9 mouse cellular contexts compared by ENCODE assay signal in the genomic region with DNA sequence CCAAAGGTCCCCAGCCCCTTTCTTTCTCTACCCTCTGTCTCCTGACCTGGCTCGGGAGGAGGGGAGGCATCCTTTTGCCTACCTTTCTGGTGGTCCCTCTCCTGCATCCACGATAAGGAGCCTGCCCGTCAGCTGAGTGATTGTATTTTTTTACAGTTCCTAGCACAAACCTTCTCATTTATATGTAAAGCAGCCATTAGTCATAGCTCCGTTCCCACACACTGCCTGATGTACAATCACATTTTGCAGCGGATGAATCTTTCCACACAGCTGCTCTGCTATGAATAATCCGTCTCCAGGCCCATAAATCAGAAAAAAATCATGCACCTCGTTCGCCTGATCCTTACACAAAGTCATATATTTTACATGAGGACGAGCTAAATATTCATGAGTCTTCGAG. TPM values are rescaled to one million over a fixed set of nuclear protein-coding genes. Genes with fewer than 3 reads are reported as not detected.
DNase-seq lines count a peak whose midpoint lies in the region; ATAC-seq lines count a peak whose summit lies in the region.
"Had no signal": no experiment of that assay in that cellular context is flagged by ENCODE, and none has a peak within 500 bp of the region (broad histone marks: within the 10 kb centered on the region; RNA-seq: fewer than 3 reads in every experiment).

No protein-coding gene starts in this region.

- H3K36me3 ChIP-seq in neural tube, embryonic 11.5 days (ENCODE audit: control insufficient read depth, insufficient read depth, low read length): no peaks in the 10 kb centered on the region
- no peaks in the 10 kb centered on the region for H3K36me3 ChIP-seq in hindbrain, embryonic 15.5 days
- no peaks in the 10 kb centered on the region for H3K36me3 ChIP-seq in midbrain, embryonic 12.5 days
- no peaks in the 10 kb centered on the region for H3K36me3 ChIP-seq in heart, embryonic 11.5 days (ENCODE audit: control insufficient read depth, insufficient read depth, low read length)

- ATAC-seq in neural tube, embryonic 11.5 days (ENCODE audit: insufficient read depth, low FRiP score, low TSS enrichment): no peak
- peak; percentile 75; the same call in 1 of the 2 replicates for ATAC-seq in hindbrain, embryonic 15.5 days (ENCODE audit: low FRiP score, low read depth)
- no peak for ATAC-seq in midbrain, embryonic 12.5 days (ENCODE audit: low FRiP score, low read depth)
- ATAC-seq in heart, embryonic 11.5 days (replicated peaks; ENCODE audit: insufficient number of reproducible peaks, low FRiP score, low TSS enrichment): no peak

- no peak overlapping the region for H3K4me2 ChIP-seq in neural tube, embryonic 11.5 days (ENCODE audit: low read depth)
- H3K4me2 ChIP-seq in hindbrain, embryonic 15.5 days: peak overlapping the region; percentile 24; the same call in 1 of the 2 replicates
- H3K4me2 ChIP-seq in midbrain, embryonic 12.5 days (replicated peaks): peak overlapping the region; percentile 9; the same call in 1 of the 2 replicates
- H3K4me2 ChIP-seq in heart, embryonic 11.5 days: no peak overlapping the region

- no peaks in the 10 kb centered on the region for H3K9me3 ChIP-seq in neural tube, embryonic 11.5 days (ENCODE audit: control insufficient read depth, low read length)
- no peaks in the 10 kb centered on the region for H3K9me3 ChIP-seq in hindbrain, embryonic 15.5 days
- no peaks in the 10 kb centered on the region for H3K9me3 ChIP-seq in midbrain, embryonic 12.5 days
- no peaks in the 10 kb centered on the region for H3K9me3 ChIP-seq in heart, embryonic 11.5 days (replicated peaks; ENCODE audit: control insufficient read depth, low read length)

- no peak overlapping the region for H3K4me3 ChIP-seq in neural tube, embryonic 11.5 days (ENCODE audit: low read depth, low read length)
- no peak overlapping the region for H3K4me3 ChIP-seq in hindbrain, embryonic 15.5 days
- no peak overlapping the region for H3K4me3 ChIP-seq in midbrain, embryonic 12.5 days
- no peak overlapping the region for H3K4me3 ChIP-seq in heart, embryonic 11.5 days (ENCODE audit: low read depth, low read length)

- WGBS in neural tube, embryonic 11.5 days: 52% methylated on average over 10 of the region's 10 CpGs
- WGBS in hindbrain, embryonic 15.5 days: 29% methylated on average over 10 of the region's 10 CpGs
- 45% methylated on average over 10 of the region's 10 CpGs for WGBS in midbrain, embryonic 12.5 days
- 72% methylated on average over 10 of the region's 10 CpGs for WGBS in heart, embryonic 11.5 days (ENCODE audit: insufficient replicate concordance)

- peak overlapping the region; percentile 9 for H3K27ac ChIP-seq in neural tube, embryonic 11.5 days (ENCODE audit: low read depth, low read length)
- H3K27ac ChIP-seq in hindbrain, embryonic 15.5 days (replicated peaks): peak overlapping the region; percentile 70
- peak overlapping the region; percentile 80 for H3K27ac ChIP-seq in midbrain, embryonic 12.5 days (replicated peaks)
- no peak overlapping the region for H3K27ac ChIP-seq in heart, embryonic 11.5 days (ENCODE audit: low read depth, low read length)

- H3K9ac ChIP-seq in neural tube, embryonic 11.5 days (ENCODE audit: low read length): no peak overlapping the region
- H3K9ac ChIP-seq in hindbrain, embryonic 15.5 days: no peak overlapping the region
- H3K9ac ChIP-seq in midbrain, embryonic 12.5 days (replicated peaks): no peak overlapping the region
- no peak overlapping the region for H3K9ac ChIP-seq in heart, embryonic 11.5 days (ENCODE audit: low read depth, low read length)

- no peaks in the 10 kb centered on the region for H3K27me3 ChIP-seq in neural tube, embryonic 11.5 days (ENCODE audit: control insufficient read depth, insufficient read depth, low read length)
- H3K27me3 ChIP-seq in hindbrain, embryonic 15.5 days: no peaks in the 10 kb centered on the region
- 0 out of 2 replicates have a peak, but pooled peaks cover 6% of the 10 kb centered on the region for H3K27me3 ChIP-seq in midbrain, embryonic 12.5 days
- H3K27me3 ChIP-seq in heart, embryonic 11.5 days (ENCODE audit: control insufficient read depth, insufficient read depth, low read length): no peaks in the 10 kb centered on the region

- H3K4me1 ChIP-seq in neural tube, embryonic 11.5 days (ENCODE audit: control insufficient read depth, insufficient read depth, low read length): no peaks in the 10 kb centered on the region
- peaks cover 11% of the 10 kb centered on the region for H3K4me1 ChIP-seq in hindbrain, embryonic 15.5 days (replicated peaks)
- peaks cover 14% of the 10 kb centered on the region for H3K4me1 ChIP-seq in midbrain, embryonic 12.5 days
- H3K4me1 ChIP-seq in heart, embryonic 11.5 days (ENCODE audit: control insufficient read depth, insufficient read depth, low read length): no peaks in the 10 kb centered on the region

- no peak for DNase-seq in neural tube, embryonic 11.5 days (ENCODE audit: low spot score)
- DNase-seq in neural tube, embryonic 10.5 days (ENCODE audit: extremely low spot score, low spot score): no peak
- DNase-seq in cerebellum, adult 8-10 months: no peak
- DNase-seq in embryo, embryonic 10 days (ENCODE audit: low spot score): no peak
- no peak for DNase-seq in B cell, adult 2 months
- DNase-seq: gastrocnemius, postnatal 10 days had no signal

RNA-seq across cellular contexts. Expression of gene Btrc, which starts 25.4 kb away (rescaled TPM):
- 64.7 and 68.4 TPM in 2 replicates for polyA plus RNA-seq in neural tube, embryonic 11.5 days (2014; fragmentation: Nextera tagmentation; extraction: Ambion mirVana)
- polyA plus RNA-seq in hindbrain, embryonic 15.5 days (2015; fragmentation: Nextera tagmentation; extraction: Ambion mirVana): 60.2 and 63.7 TPM in 2 replicates
- 56.5 and 58.7 TPM in 2 replicates for polyA plus RNA-seq in midbrain, embryonic 12.5 days (2016; fragmentation: Nextera tagmentation; extraction: Ambion mirVana)
- 46.0 and 49.3 TPM in 2 replicates for polyA plus RNA-seq in heart, embryonic 11.5 days (2014; fragmentation: Nextera tagmentation; extraction: Ambion mirVana)

Comparison
In these comparisons a context has a peak if more than half of its experiments do, and no peak if none do; other contexts are left out.
1. H3K4me2 ChIP-seq: peak in hindbrain, embryonic 15.5 days (single experiment) and midbrain, embryonic 12.5 days (single experiment); none in neural tube, embryonic 11.5 days (single experiment) and heart, embryonic 11.5 days (single experiment).